Mouse (Mus musculus) erythroblast, embryonic 14.5 days (primary cell): ENCODE data around the gene Dip2c.

Experiments used
- GATA1 ChIP-seq: IDR thresholded peaks from 2 replicates; pipeline ENCODE4 v1.6.1; 2012; ENCODE audit warnings: low read length, inconsistent platforms, mixed read lengths
- TAL1 ChIP-seq: IDR thresholded peaks from 3 replicates; pipeline ENCODE4 v1.6.1; 2012; ENCODE audit warnings: low read length, inconsistent platforms, mixed read lengths

- TF ChIP-seq TAL1 (no peak), GATA1 (no peak)
Observed at GRCm38 (mm10) chr13:9314099-9314712, 37.9 kb downstream of the Dip2c start.
